Mouse (Mus musculus) testis, adult 2 months (tissue): ENCODE results near the gene C77080.

Experiments
- CTCF ChIP-seq: fragments of 200-500 bp; IDR thresholded peaks from 2 replicates; pipeline ENCODE4 v1.5.1; 2012; ENCODE audit warnings: low read depth, mild to moderate bottlenecking, inconsistent platforms, low read length, moderate library complexity; ENCODE audit not compliant: control insufficient read depth, insufficient read depth, insufficient replicate concordance
- POLR2A ChIP-seq: fragments of 200-500 bp; IDR thresholded peaks from 2 replicates; pipeline ENCODE4 v1.6.1; 2012; ENCODE audit warnings: low read depth, mild to moderate bottlenecking, inconsistent platforms, low read length, moderate library complexity; ENCODE audit not compliant: control insufficient read depth

GRCm38 (mm10) chr4:129293702-129294101, 32.5 kb upstream of the C77080 start:
- TF ChIP-seq CTCF (no peak), POLR2A (no peak)
